Mouse (Mus musculus): ENCODE results near the gene Olfr873. TPM values are rescaled to one million over a fixed set of nuclear protein-coding genes. Genes with fewer than 3 reads are reported as not detected.

The Olfr873 gene
- not detected for total RNA-seq (2023)

DNA sequence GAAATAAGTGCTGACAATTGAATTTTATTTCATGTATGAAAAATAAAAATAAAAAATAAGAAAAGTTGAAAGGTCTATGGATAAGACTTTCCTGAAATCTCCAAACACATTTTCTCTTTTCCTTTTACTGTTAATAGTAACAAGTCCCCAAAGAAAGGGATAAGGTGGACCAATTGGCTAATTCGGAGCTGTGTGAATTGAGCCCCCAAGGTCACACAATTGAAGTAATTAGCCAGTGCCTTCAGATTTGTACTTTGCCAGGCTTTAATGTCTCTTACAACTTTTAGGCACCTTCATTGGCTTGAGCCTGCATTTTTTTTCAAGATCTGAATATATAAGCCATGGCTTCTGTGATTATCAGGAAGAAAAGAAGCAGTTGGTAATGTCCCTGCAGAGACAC, at the start of gene Olfr873:
TSS of gene Olfr873 (plus strand) at position 301 of the 400 bp plus-strand sequence.

DNA sequence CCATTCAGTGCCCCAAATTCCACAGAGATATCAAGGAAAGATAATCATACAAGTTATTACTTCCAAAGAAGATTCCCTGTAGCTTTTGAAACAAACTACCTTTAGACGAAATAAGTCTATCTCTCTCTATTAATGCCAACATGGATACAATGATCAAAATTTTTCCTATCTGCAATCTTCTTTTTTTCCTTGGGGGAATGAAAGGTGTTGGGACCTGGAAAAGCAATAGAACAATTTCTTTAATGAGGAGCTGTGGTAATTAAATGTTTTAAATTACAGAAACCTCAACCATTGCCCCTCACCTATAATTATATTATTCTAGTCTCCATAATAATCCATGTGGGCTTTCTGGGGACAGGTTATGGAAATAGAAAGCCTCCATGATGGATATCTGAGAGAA, 16.3 kb upstream of the Olfr873 start, which contains the start of gene Olfr39:
TSS of gene Olfr39 (plus strand) at position 301 of the 400 bp plus-strand sequence.

DNA sequence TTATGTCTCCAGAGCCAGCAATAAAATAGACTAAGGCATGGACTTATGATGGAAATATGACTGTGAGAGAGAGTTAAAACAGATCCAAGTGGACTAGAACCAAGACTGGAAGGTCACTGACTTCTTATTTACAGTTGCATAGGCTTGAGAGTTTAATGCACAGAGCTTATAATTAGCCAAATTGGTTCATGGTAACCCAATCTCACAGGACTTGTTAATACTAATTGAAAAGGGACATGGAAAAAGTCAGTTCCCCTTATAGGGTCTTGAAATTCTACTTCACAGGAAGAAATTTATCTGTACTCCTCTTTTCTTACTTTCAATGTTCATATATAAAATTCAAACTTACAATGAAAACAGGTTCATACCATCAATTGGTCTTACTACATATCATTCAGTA, 37.7 kb downstream of the Olfr873 start, which contains the start of gene Olfr18:
TSS of gene Olfr18 (minus strand) at position 101 of the 400 bp plus-strand sequence.

Other genes with a start within 250 kb of the Olfr873 start
- not detected for gene Olfr867, start 241.0 kb upstream of the Olfr873 start, total RNA-seq (2023)
- not detected for gene Olfr868, start 199.9 kb upstream of the Olfr873 start, total RNA-seq (2023)
- not detected for gene Olfr869, start 169.5 kb upstream of the Olfr873 start, total RNA-seq (2023)
- gene Olfr870, start 124.5 kb upstream of the Olfr873 start, total RNA-seq (2023) = not detected
- gene Olfr871, start 86.3 kb upstream of the Olfr873 start, total RNA-seq (2023) = not detected
- gene Olfr872, start 61.4 kb upstream of the Olfr873 start, total RNA-seq (2023) = not detected
- not detected for gene Olfr39, start 16.2 kb upstream of the Olfr873 start, total RNA-seq (2023)
- not detected for gene Olfr18, start 37.6 kb downstream of the Olfr873 start, total RNA-seq (2023)
- 1 to 10 TPM; 1.2 to 2.4 TPM for gene Zfp560, start 86.6 kb downstream of the Olfr873 start, total RNA-seq (2023)
- gene Zfp26, start 161.6 kb downstream of the Olfr873 start, total RNA-seq (2023) = 10 to 100 TPM; 17.7 to 19.7 TPM
- gene Zfp426, start 194.2 kb downstream of the Olfr873 start, total RNA-seq (2023) = 10 to 100 TPM; 14.0 to 17.5 TPM
- 10 to 100 TPM; 15.9 to 16.2 TPM for gene Zfp266, start 222.9 kb downstream of the Olfr873 start, total RNA-seq (2023)

All from neutrophil, adult 83 days (primary cell).